Mouse (Mus musculus): ENCODE data around the gene Dusp3. TPM values are rescaled to one million over a fixed set of nuclear protein-coding genes. Genes with fewer than 3 reads are reported as not detected.

Dusp3 gene
- polyA plus RNA-seq, 1 experiment, result 32.0 TPM

DNA sequence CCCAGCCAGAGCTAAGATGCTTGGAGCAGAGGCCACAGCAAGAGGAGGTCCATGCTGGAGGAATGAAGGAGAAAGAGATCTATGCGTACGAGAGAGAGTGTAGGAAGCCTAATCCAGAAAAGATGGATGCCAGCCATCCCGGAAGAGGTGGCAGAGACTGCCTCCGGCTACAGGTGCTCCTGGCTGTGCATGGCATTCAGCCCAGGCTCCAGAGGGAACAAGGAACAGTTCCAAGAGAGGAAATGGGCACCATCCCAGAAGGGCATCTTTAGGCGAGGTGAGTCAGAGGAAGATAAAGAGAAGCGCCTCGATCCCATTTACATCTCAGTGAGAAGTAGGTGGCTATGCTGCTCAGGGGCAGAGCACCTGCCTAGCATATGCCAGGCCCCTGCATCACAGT lies 44.3 kb upstream of the Dusp3 start:
- H3K36me3 ChIP-seq (ENCODE audit: control insufficient read depth, insufficient read depth), result no peaks in the 10 kb centered on the region
- H3K79me2 ChIP-seq (ENCODE audit: control insufficient read depth, insufficient read depth), result no peaks in the 10 kb centered on the region
- no peaks in the 10 kb centered on the region for H3K79me3 ChIP-seq (ENCODE audit: low read depth)
- no peak for TF ChIP-seq FOSL1 (IDR thresholded peaks at IDR 0.05; ENCODE audit: insufficient read depth, low read length, poor library complexity, severe bottlenecking)
- TF ChIP-seq CEBPB (IDR thresholded peaks at IDR 0.05; ENCODE audit: low read depth), result no peak
- no peak for TF ChIP-seq MYOG (IDR thresholded peaks at IDR 0.05; ENCODE audit: control insufficient read depth, extremely low read depth, insufficient read length)
- TF ChIP-seq MAX (IDR thresholded peaks at IDR 0.05), result no peak
- no peak for TF ChIP-seq USF1 (IDR thresholded peaks at IDR 0.05; ENCODE audit: low read depth)
- no peak for TF ChIP-seq MYOD1 (IDR thresholded peaks at IDR 0.05; ENCODE audit: control insufficient read depth, insufficient read length, low read depth)
- no peak for TF ChIP-seq CTCF (IDR thresholded peaks at IDR 0.05; ENCODE audit: control insufficient read depth, insufficient read depth, insufficient read length)
- H3K4me3 ChIP-seq (ENCODE audit: insufficient read depth, poor library complexity, severe bottlenecking), result no peak overlapping the region
- peaks cover 23% of the 10 kb centered on the region for H3K27me3 ChIP-seq (ENCODE audit: control insufficient read depth, insufficient read depth, insufficient read length)
- no peak overlapping the region for H3ac ChIP-seq (ENCODE audit: control insufficient read depth, insufficient read length, low read depth)

DNA sequence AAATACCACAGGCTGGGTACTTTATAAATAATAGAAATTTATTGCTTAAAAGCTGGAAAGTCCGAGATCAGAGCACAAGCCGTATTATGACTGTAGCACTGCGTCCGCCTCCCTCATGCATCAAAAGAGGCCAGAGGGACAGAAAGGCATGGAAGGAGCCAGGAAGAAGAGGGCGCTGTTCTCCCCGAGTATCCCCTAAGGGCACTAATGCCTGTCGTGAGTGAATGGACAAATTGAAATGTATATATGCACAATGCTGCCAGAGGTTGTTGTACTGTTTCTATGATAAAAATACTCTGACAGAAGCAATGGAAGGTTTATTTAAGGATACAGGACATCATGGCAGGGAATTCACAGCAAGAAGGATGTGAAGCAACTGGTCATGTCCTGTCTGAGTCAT lies 43.2 kb upstream of the Dusp3 start:
- Histone ChIP-seq H3K79me3 (ENCODE audit: low read depth) (no peaks in the 10 kb centered on the region), H3K4me3 (ENCODE audit: insufficient read depth, poor library complexity, severe bottlenecking) (no peak overlapping the region), H3K79me2 (ENCODE audit: control insufficient read depth, insufficient read depth) (no peaks in the 10 kb centered on the region)

DNA sequence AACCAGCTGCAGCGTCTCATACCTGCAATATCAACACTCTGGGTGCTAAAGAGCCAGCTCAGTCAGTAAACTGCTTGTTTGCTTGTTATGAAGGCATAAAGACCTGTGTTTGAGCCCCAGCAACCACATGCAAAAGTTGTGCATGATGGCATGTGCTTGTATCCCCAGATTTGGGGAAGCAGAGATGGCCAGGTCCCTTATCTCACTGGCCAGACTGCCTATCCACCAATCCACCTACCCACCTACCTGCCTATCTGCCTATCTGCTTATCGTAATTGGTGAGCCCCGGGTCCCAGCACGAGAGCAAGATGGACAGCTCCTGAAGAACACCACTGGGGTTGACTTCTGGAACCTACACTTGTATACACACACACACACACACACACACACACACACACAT lies 42.5 kb upstream of the Dusp3 start:
- no peak overlapping the region for H3ac ChIP-seq (ENCODE audit: control insufficient read depth, insufficient read length, low read depth)
- H3K27me3 ChIP-seq (ENCODE audit: control insufficient read depth, insufficient read depth, insufficient read length), result peaks cover 29% of the 10 kb centered on the region
- H3K79me2 ChIP-seq (ENCODE audit: control insufficient read depth, insufficient read depth), result no peaks in the 10 kb centered on the region
- TF ChIP-seq MYOD1 (IDR thresholded peaks at IDR 0.05; ENCODE audit: control insufficient read depth, insufficient read length, low read depth) (no peak), FOSL1 (IDR thresholded peaks at IDR 0.05; ENCODE audit: insufficient read depth, low read length, poor library complexity, severe bottlenecking) (no peak), CEBPB (IDR thresholded peaks at IDR 0.05; ENCODE audit: low read depth) (no peak)
- no peak overlapping the region for H3K4me3 ChIP-seq (ENCODE audit: insufficient read depth, poor library complexity, severe bottlenecking)
- no peaks in the 10 kb centered on the region for H3K36me3 ChIP-seq (ENCODE audit: control insufficient read depth, insufficient read depth)
- H3K79me3 ChIP-seq (ENCODE audit: low read depth), result no peaks in the 10 kb centered on the region

More for the DNA sequence above, 43.2 kb upstream of the Dusp3 start:
- Histone ChIP-seq H3K36me3 (ENCODE audit: control insufficient read depth, insufficient read depth) (no peaks in the 10 kb centered on the region), H3K27me3 (ENCODE audit: control insufficient read depth, insufficient read depth, insufficient read length) (peaks cover 28% of the 10 kb centered on the region), H3ac (ENCODE audit: control insufficient read depth, insufficient read length, low read depth) (no peak overlapping the region)
- TF ChIP-seq MYOG (IDR thresholded peaks at IDR 0.05; ENCODE audit: control insufficient read depth, extremely low read depth, insufficient read length), result no peak
- TF ChIP-seq CEBPB (IDR thresholded peaks at IDR 0.05; ENCODE audit: low read depth), result no peak
- TF ChIP-seq USF1 (IDR thresholded peaks at IDR 0.05; ENCODE audit: low read depth), result no peak

DNA sequence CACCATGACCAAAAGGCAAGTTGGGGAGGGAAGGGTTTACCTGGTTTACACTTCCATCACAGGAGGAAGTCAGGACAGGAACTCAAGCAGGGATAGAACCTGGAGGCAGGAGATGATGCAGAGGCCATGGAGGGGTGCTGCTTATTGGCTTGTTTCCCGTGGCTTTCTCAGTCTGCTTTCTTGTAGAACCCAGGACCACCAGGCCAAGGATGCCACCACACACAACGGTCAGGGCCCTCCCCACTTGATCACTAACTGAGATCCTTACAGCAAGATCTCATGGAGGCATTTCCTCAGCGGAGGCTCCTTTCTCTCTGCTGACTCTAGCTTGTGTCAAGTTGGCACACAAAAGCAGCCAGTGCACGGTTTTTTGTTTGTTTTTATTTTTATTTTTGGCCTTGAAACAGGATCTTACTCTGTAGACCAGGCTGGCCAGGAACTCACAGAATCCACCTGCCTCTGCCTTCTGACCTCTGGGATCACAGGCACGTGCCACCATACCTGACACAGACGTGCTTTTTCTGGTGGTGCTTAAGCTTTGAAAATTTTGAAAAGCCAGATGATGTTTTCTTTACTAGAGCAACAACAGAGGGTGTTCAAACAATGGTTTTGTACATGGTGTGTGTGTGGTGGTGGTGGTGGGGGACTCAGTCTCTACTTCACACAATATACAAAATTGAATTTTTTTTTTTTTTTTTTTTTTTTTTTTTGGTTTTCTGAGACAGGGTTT lies 41.4 kb upstream of the Dusp3 start, which contains the start of gene Mpp3:
Gene Mpp3, minus strand, starts transcription at position 375 of the 730 bp plus-strand sequence.
- Histone ChIP-seq H3K4me3 (ENCODE audit: insufficient read depth, poor library complexity, severe bottlenecking) (no peak within 1 kb of the TSS), H3K79me2 (ENCODE audit: control insufficient read depth, insufficient read depth) (no peaks in the 10 kb centered on the region), H3K27me3 (ENCODE audit: control insufficient read depth, insufficient read depth, insufficient read length) (peaks cover 22% of the 10 kb centered on the region), H3K79me3 (ENCODE audit: low read depth) (no peaks in the 10 kb centered on the region), H3K36me3 (ENCODE audit: control insufficient read depth, insufficient read depth) (no peaks in the 10 kb centered on the region), H3ac (ENCODE audit: control insufficient read depth, insufficient read length, low read depth) (no peak within 1 kb of the TSS)
- no peak for TF ChIP-seq CTCF (IDR thresholded peaks at IDR 0.05; ENCODE audit: control insufficient read depth, insufficient read depth, insufficient read length)
- TF ChIP-seq MYOD1 (IDR thresholded peaks at IDR 0.05; ENCODE audit: control insufficient read depth, insufficient read length, low read depth), result no peak
- no peak for TF ChIP-seq FOSL1 (IDR thresholded peaks at IDR 0.05; ENCODE audit: insufficient read depth, low read length, poor library complexity, severe bottlenecking)
- TF ChIP-seq MAX (IDR thresholded peaks at IDR 0.05), result no peak
- TF ChIP-seq CEBPB (IDR thresholded peaks at IDR 0.05; ENCODE audit: low read depth), result no peak
- TF ChIP-seq USF1 (IDR thresholded peaks at IDR 0.05; ENCODE audit: low read depth), result no peak
- TF ChIP-seq MYOG (IDR thresholded peaks at IDR 0.05; ENCODE audit: control insufficient read depth, extremely low read depth, insufficient read length), result no peak

- no peaks in the 10 kb centered on the region for H3K79me3 ChIP-seq (ENCODE audit: low read depth)
- TF ChIP-seq USF1 (IDR thresholded peaks at IDR 0.05; ENCODE audit: low read depth) (no peak), CTCF (IDR thresholded peaks at IDR 0.05; ENCODE audit: control insufficient read depth, insufficient read depth, insufficient read length) (no peak), MYOD1 (IDR thresholded peaks at IDR 0.05; ENCODE audit: control insufficient read depth, insufficient read length, low read depth) (no peak), MYOG (IDR thresholded peaks at IDR 0.05; ENCODE audit: control insufficient read depth, extremely low read depth, insufficient read length) (no peak), MAX (IDR thresholded peaks at IDR 0.05) (no peak), CEBPB (IDR thresholded peaks at IDR 0.05; ENCODE audit: low read depth) (no peak), FOSL1 (IDR thresholded peaks at IDR 0.05; ENCODE audit: insufficient read depth, low read length, poor library complexity, severe bottlenecking) (no peak)
- H3K27me3 ChIP-seq (ENCODE audit: control insufficient read depth, insufficient read depth, insufficient read length), result peaks cover 20% of the 10 kb centered on the region
Measured at GRCm38 (mm10) chr11:102027361-102028017, 40.7 kb upstream of the Dusp3 start.

More at GRCm38 (mm10) chr11:102027361-102028017, 40.7 kb upstream of the Dusp3 start:
- Histone ChIP-seq H3K79me2 (ENCODE audit: control insufficient read depth, insufficient read depth) (no peaks in the 10 kb centered on the region), H3ac (ENCODE audit: control insufficient read depth, insufficient read length, low read depth) (no peak overlapping the region), H3K4me3 (ENCODE audit: insufficient read depth, poor library complexity, severe bottlenecking) (no peak overlapping the region), H3K36me3 (ENCODE audit: control insufficient read depth, insufficient read depth) (no peaks in the 10 kb centered on the region)
